Comparison of ENCODE assay signal across 24 mouse cellular contexts in the genomic region with DNA sequence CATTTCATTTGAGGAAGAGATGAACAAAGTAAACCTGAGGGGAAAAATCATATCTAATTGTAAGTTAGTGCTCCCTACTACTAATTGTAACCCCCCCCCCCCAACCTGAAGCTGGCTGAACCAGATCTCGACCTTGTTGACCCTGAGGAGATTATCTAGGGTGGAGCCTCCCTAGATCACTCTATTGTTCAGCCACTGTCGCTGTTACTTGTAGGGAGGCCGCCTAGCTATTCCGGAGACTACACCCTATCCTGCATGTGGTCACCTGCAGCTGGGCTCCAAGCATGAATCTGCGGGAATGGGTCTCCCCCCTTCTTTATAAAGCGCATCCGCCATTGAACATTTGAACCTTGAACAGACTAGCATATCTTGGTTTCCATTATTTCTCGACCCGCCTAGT. TPM values are rescaled to one million over a fixed set of nuclear protein-coding genes. Genes with fewer than 3 reads are reported as not detected.
DNase-seq lines count a peak whose midpoint lies in the region; ATAC-seq and TF ChIP-seq lines count a peak whose summit lies in the region.
"Had no signal": no experiment of that assay in that cellular context is flagged by ENCODE, and none has a peak within 500 bp of the region (broad histone marks: within the 10 kb centered on the region; RNA-seq: fewer than 3 reads in every experiment).

No protein-coding gene starts in this region.

- 0 out of 2 replicates have a peak, but pooled peaks have one; percentile 33 for TF ChIP-seq EP300 in ES-Bruce4 (IDR thresholded peaks at IDR 0.05; ENCODE audit: insufficient read depth, low read depth, low read length)

- H3K9me3 ChIP-seq in ES-Bruce4 (replicated peaks; ENCODE audit: control insufficient read depth, insufficient read depth, low read length, poor library complexity, severe bottlenecking) (no peaks in the 10 kb centered on the region), ES-E14 (ENCODE audit: control insufficient read depth, insufficient read depth, low read depth, low read length) (no peaks in the 10 kb centered on the region)
- H3K9me3 ChIP-seq in kidney, embryonic 15.5 days (replicated peaks): no peaks in the 10 kb centered on the region
- H3K9me3 ChIP-seq in intestine, postnatal 0 days (ENCODE audit: control insufficient read depth): no peaks in the 10 kb centered on the region
- H3K9me3 ChIP-seq: embryonic facial prominence, embryonic 10.5 days; embryonic facial prominence, embryonic 12.5 days; forebrain, embryonic 13.5 days; forebrain, embryonic 15.5 days had no signal

- H3K4me3 ChIP-seq in ES-Bruce4 (ENCODE audit: low read depth, low read length): no peak overlapping the region
- H3K4me3 ChIP-seq in ES-E14 (ENCODE audit: insufficient read depth in 1 of 2, low read depth in 1 of 2, low read length in 2 of 2, poor library complexity in 1 of 2, severe bottlenecking in 1 of 2): no peak overlapping the region
- no peak overlapping the region for H3K4me3 ChIP-seq in kidney, embryonic 15.5 days (replicated peaks)
- H3K4me3 ChIP-seq in intestine, postnatal 0 days (ENCODE audit: low read depth, low read length): no peak overlapping the region
- H3K4me3 ChIP-seq: embryonic facial prominence, embryonic 10.5 days; embryonic facial prominence, embryonic 12.5 days; forebrain, embryonic 13.5 days; forebrain, embryonic 15.5 days had no signal

- H3K4me2 ChIP-seq in kidney, embryonic 15.5 days: no peak overlapping the region
- H3K4me2 ChIP-seq in intestine, postnatal 0 days (replicated peaks; ENCODE audit: low read depth): no peak overlapping the region
- H3K4me2 ChIP-seq: embryonic facial prominence, embryonic 12.5 days; forebrain, embryonic 13.5 days; forebrain, embryonic 15.5 days had no signal

- H3K27ac ChIP-seq in ES-Bruce4 (ENCODE audit: insufficient read depth, low read length) (no peak overlapping the region), ES-E14 (ENCODE audit: insufficient read depth, low read depth, low read length, poor library complexity, severe bottlenecking) (no peak overlapping the region)
- no peak overlapping the region for H3K27ac ChIP-seq in kidney, embryonic 15.5 days
- H3K27ac ChIP-seq in intestine, postnatal 0 days (ENCODE audit: low read depth, low read length): no peak overlapping the region
- H3K27ac ChIP-seq: embryonic facial prominence, embryonic 10.5 days; embryonic facial prominence, embryonic 12.5 days; forebrain, embryonic 13.5 days; forebrain, embryonic 15.5 days had no signal

- in situ Hi-C loops in ES-E14 (cut with MboI; ENCODE audit: low sequenced_read_pairs in 2 of 2, unreplicated experiment in 2 of 2): no loop called here

- H3K4me1 ChIP-seq in ES-Bruce4 (ENCODE audit: control insufficient read depth, insufficient read depth, low read length) (no peaks in the 10 kb centered on the region), ES-E14 (ENCODE audit: control insufficient read depth in 2 of 2, insufficient read depth in 2 of 2, low read length in 2 of 2, poor library complexity in 1 of 2) (0 out of 4 replicates have a peak, but pooled peaks cover 0 to 2% of the 10 kb centered on the region in 2 experiments)
- H3K4me1 ChIP-seq in kidney, embryonic 15.5 days: no peaks in the 10 kb centered on the region
- no peaks in the 10 kb centered on the region for H3K4me1 ChIP-seq in intestine, postnatal 0 days (replicated peaks; ENCODE audit: control insufficient read depth, insufficient read depth, low read length)
- H3K4me1 ChIP-seq: embryonic facial prominence, embryonic 10.5 days; embryonic facial prominence, embryonic 12.5 days; forebrain, embryonic 13.5 days; forebrain, embryonic 15.5 days had no signal

- 81% methylated on average over 9 of the region's 9 CpGs for WGBS in kidney, embryonic 15.5 days
- WGBS in intestine, postnatal 0 days: 70% methylated on average over 9 of the region's 9 CpGs

- H3K27me3 ChIP-seq in ES-Bruce4 (ENCODE audit: control insufficient read depth, insufficient read depth, low read length, poor library complexity, severe bottlenecking): no peaks in the 10 kb centered on the region
- no peaks in the 10 kb centered on the region for H3K27me3 ChIP-seq in kidney, embryonic 15.5 days
- H3K27me3 ChIP-seq in intestine, postnatal 0 days (replicated peaks; ENCODE audit: control insufficient read depth, insufficient read depth, low read length): no peaks in the 10 kb centered on the region
- H3K27me3 ChIP-seq: CH12.LX; embryonic facial prominence, embryonic 12.5 days; forebrain, embryonic 13.5 days; forebrain, embryonic 15.5 days had no signal

- no peak for ATAC-seq in kidney, embryonic 15.5 days (replicated peaks; ENCODE audit: low FRiP score)
- no peak for ATAC-seq in intestine, postnatal 0 days
- ATAC-seq: activated CD4-positive, CD25-positive, alpha-beta regulatory T cell, adult 4 months; CD4-positive, CD25-positive, alpha-beta regulatory T cell, adult 4 months; forebrain, embryonic 13.5 days; forebrain, embryonic 15.5 days; forebrain, postnatal 0 days had no signal

- peak; percentile 17 for DNase-seq in ES-E14 (ENCODE audit: low read depth, low spot score)
- peak; percentile 18 for DNase-seq in WW6 (ENCODE audit: low read depth, low spot score)
- no peak for DNase-seq in layer of hippocampus, adult 18-20 months (ENCODE audit: low spot score in 2 of 2)
- DNase-seq: adrenal gland, adult 8-10 months; adrenal gland, postnatal 14 days; adrenal gland, postnatal 36 days; B cell, adult 2 months; cerebellum, adult 11-12 months; cerebellum, adult 2 months; cerebellum, adult 9-10 months; cerebellum, postnatal 10 days; cerebellum, postnatal 25 days; forebrain, postnatal 0 days had no signal

- no peak for TF ChIP-seq CTCF in ES-Bruce4 (IDR thresholded peaks at IDR 0.05; ENCODE audit: low read depth, low read length)
- no peak for TF ChIP-seq CTCF in intestine, postnatal 0 days (IDR thresholded peaks at IDR 0.05; ENCODE audit: low read depth)

- TF ChIP-seq POLR2A in ES-Bruce4 (IDR thresholded peaks at IDR 0.05; ENCODE audit: insufficient read depth, low read length): no peak

- H3K36me3 ChIP-seq in ES-Bruce4 (ENCODE audit: control insufficient read depth, insufficient read depth, low read length, poor library complexity, severe bottlenecking) (no peaks in the 10 kb centered on the region), ES-E14 (ENCODE audit: control insufficient read depth, insufficient read depth, low read length, poor library complexity, severe bottlenecking) (no peaks in the 10 kb centered on the region)
- H3K36me3 ChIP-seq in kidney, embryonic 15.5 days: no peaks in the 10 kb centered on the region
- H3K36me3 ChIP-seq in intestine, postnatal 0 days (ENCODE audit: control insufficient read depth, insufficient read depth): no peaks in the 10 kb centered on the region
- H3K36me3 ChIP-seq: embryonic facial prominence, embryonic 10.5 days; embryonic facial prominence, embryonic 12.5 days; forebrain, embryonic 15.5 days had no signal

- no peak overlapping the region for H3K9ac ChIP-seq in ES-Bruce4 (ENCODE audit: low read depth, poor library complexity, severe bottlenecking)
- H3K9ac ChIP-seq in ES-E14 (ENCODE audit: insufficient read depth, low read depth, low read length, poor library complexity, severe bottlenecking): no peak overlapping the region
- H3K9ac ChIP-seq in kidney, embryonic 15.5 days: no peak overlapping the region
- no peak overlapping the region for H3K9ac ChIP-seq in intestine, postnatal 0 days (ENCODE audit: low read depth, low read length)
- H3K9ac ChIP-seq: embryonic facial prominence, embryonic 12.5 days; forebrain, embryonic 13.5 days; forebrain, embryonic 15.5 days; forebrain, postnatal 0 days had no signal

TF ChIP-seq in ES-E14, 5 proteins besides CTCF, POLR2A, EP300 and RAD21:
- no peak for TF ChIP-seq CHD2 (IDR thresholded peaks at IDR 0.05; ENCODE audit: low read depth, low read length)
- TF ChIP-seq ZC3H11A (IDR thresholded peaks at IDR 0.05; ENCODE audit: borderline replicate concordance, low read depth, low read length): no peak
- TF ChIP-seq HCFC1 (IDR thresholded peaks at IDR 0.05; ENCODE audit: borderline replicate concordance, insufficient read depth, low read length): no peak
- TF ChIP-seq ZNF384 (IDR thresholded peaks at IDR 0.05; ENCODE audit: low read depth, low read length): no peak
- no peak for TF ChIP-seq MAFK (IDR thresholded peaks at IDR 0.05; ENCODE audit: insufficient read depth, low read depth, low read length)

RNA-seq across cellular contexts. Expression of gene Mars2, which starts 42.1 kb away (rescaled TPM):
- 4.4 and 4.7 TPM in 2 replicates for polyA plus RNA-seq in ES-Bruce4 (2011; ENCODE audit: insufficient read depth, insufficient read length, low read depth, missing spikeins)
- total RNA-seq in ES-E14 (2012; rRNA removed): 9.9 and 10.3 TPM in 2 replicates
- polyA plus RNA-seq in kidney, embryonic 15.5 days (2015; fragmentation: Nextera tagmentation; extraction: Ambion mirVana): 2.4 and 2.5 TPM in 2 replicates
- 1.7 and 1.9 TPM in 2 replicates for polyA plus RNA-seq in intestine, postnatal 0 days (2015; fragmentation: Nextera tagmentation; extraction: Ambion mirVana)
- 1 to 10 TPM; 8.1 to 8.6 TPM for total RNA-seq in layer of hippocampus, adult 18-20 months (2021)

RNA-seq across cellular contexts. Expression of gene Rftn2, which starts 52.5 kb away (rescaled TPM):
- 0.41 and 0.43 TPM in 2 replicates for polyA plus RNA-seq in ES-Bruce4 (2011; ENCODE audit: insufficient read depth, insufficient read length, low read depth, missing spikeins)
- total RNA-seq in ES-E14 (2012; rRNA removed): 0.40 and 0.48 TPM in 2 replicates
- 7.6 and 8.4 TPM in 2 replicates for polyA plus RNA-seq in kidney, embryonic 15.5 days (2015; fragmentation: Nextera tagmentation; extraction: Ambion mirVana)
- polyA plus RNA-seq in intestine, postnatal 0 days (2015; fragmentation: Nextera tagmentation; extraction: Ambion mirVana): 2.8 and 3.4 TPM in 2 replicates
- total RNA-seq in layer of hippocampus, adult 18-20 months (2021): 10 to 100 TPM; 35.6 to 36.4 TPM
- total RNA-seq: MEL had no signal

Comparison
In these comparisons a context has a peak if more than half of its experiments do, and no peak if none do; other contexts are left out.
1. DNase-seq: peak in ES-E14 (single experiment) and WW6 (single experiment); none in layer of hippocampus, adult 18-20 months (0 of 2).